Mouse (Mus musculus) neural tube, embryonic 15.5 days (tissue): Measurements from ENCODE around the gene Ankfy1. TPM values are rescaled to one million over a fixed set of nuclear protein-coding genes. Genes with fewer than 3 reads are reported as not detected.

Source experiments
- ATAC-seq: fragments of 200-750 bp; cut with Nextera tagmentation; 2 replicates; pipeline ENCODE4 v1.8.0; 2017; ENCODE audit warnings: mild to moderate bottlenecking, moderate TSS enrichment, moderate library complexity; ENCODE audit not compliant: low FRiP score
- H3K27ac ChIP-seq: fragments of 300-500 bp; sonication (generic); replicated peaks from 2 replicates; pipeline ENCODE4 v1.5.1; 2015; ENCODE audit warnings: mild to moderate bottlenecking, inconsistent platforms
- H3K27me3 ChIP-seq: fragments of 300-500 bp; sonication (generic); replicated peaks from 2 replicates; pipeline ENCODE4 v1.6.1; 2015; ENCODE audit warnings: inconsistent platforms
- H3K36me3 ChIP-seq: fragments of 300-500 bp; sonication (generic); 2 replicates; pipeline ENCODE4 v1.6.1; 2015; ENCODE audit warnings: inconsistent platforms
- H3K4me1 ChIP-seq: fragments of 300-500 bp; sonication (generic); 2 replicates; pipeline ENCODE4 v1.6.1; 2015; ENCODE audit warnings: inconsistent platforms
- H3K4me2 ChIP-seq: fragments of 300-500 bp; sonication (generic); 2 replicates; pipeline ENCODE4 v1.6.1; 2015; ENCODE audit warnings: inconsistent platforms, mild to moderate bottlenecking, moderate library complexity
- H3K4me3 ChIP-seq: fragments of 300-500 bp; sonication (generic); replicated peaks from 2 replicates; pipeline ENCODE4 v1.5.1; 2015; ENCODE audit warnings: mild to moderate bottlenecking, inconsistent platforms
- H3K9ac ChIP-seq: fragments of 300-500 bp; sonication (generic); replicated peaks from 2 replicates; pipeline ENCODE4 v1.6.1; 2015; ENCODE audit warnings: mild to moderate bottlenecking, inconsistent platforms
- H3K9me3 ChIP-seq: fragments of 300-500 bp; sonication (generic); replicated peaks from 2 replicates; pipeline ENCODE4 v1.6.1; 2016; ENCODE audit warnings: inconsistent platforms
- WGBS: fragments of 180-500 bp; shearing (Covaris S2); methylation state at CpG from one replicate; pipeline ENCODE4 v1.1.7; 2015; ENCODE audit warnings: mixed read lengths; 5-methylcytosine and 5-hydroxymethylcytosine counted together
- polyA plus RNA-seq: library from polyadenylated mRNA; unstranded; fragments of >200 nt; fragmentation: Nextera tagmentation; extraction: Ambion mirVana; gene quantifications from 2 replicates; pipeline ENCODE4 v1.2.1, GENCODE M21; 2015

Gene Ankfy1
- 19.0 and 19.7 TPM in 2 replicates for polyA plus RNA-seq

GRCm38 (mm10) chr11:72689551-72690510 is at the start of gene Ankfy1:
Gene Ankfy1, plus strand, starts transcription at chr11:72690006.
- ATAC-seq, result peak; percentile 98
- peak within 1 kb of the TSS; percentile 91 for H3K4me3 ChIP-seq
- H3K27ac ChIP-seq, result peak within 1 kb of the TSS; percentile 96
- peaks cover 32% of the 10 kb centered on the region for H3K4me1 ChIP-seq
- no peaks in the 10 kb centered on the region for H3K9me3 ChIP-seq
- peak within 1 kb of the TSS; percentile 84 for H3K9ac ChIP-seq
- H3K4me2 ChIP-seq, result peak within 1 kb of the TSS; percentile 70
- under 1% methylated on average over 56 of the region's 56 CpGs for WGBS
- peaks cover 3% of the 10 kb centered on the region; the same call in 1 of the 2 replicates for H3K36me3 ChIP-seq
- H3K27me3 ChIP-seq, result no peaks in the 10 kb centered on the region

GRCm38 (mm10) chr11:72642730-72643129 is 47.1 kb upstream of the Ankfy1 start:
- H3K27me3 ChIP-seq, result no peaks in the 10 kb centered on the region
- H3K4me3 ChIP-seq, result no peak overlapping the region
- no peak overlapping the region for H3K27ac ChIP-seq
- H3K4me2 ChIP-seq, result no peak overlapping the region
- no peaks in the 10 kb centered on the region for H3K4me1 ChIP-seq
- 28% methylated on average over 4 of the region's 4 CpGs for WGBS
- no peak overlapping the region for H3K9ac ChIP-seq
- ATAC-seq, result no peak
- H3K9me3 ChIP-seq, result no peaks in the 10 kb centered on the region
- no peaks in the 10 kb centered on the region for H3K36me3 ChIP-seq

- no peak overlapping the region for H3K4me3 ChIP-seq
- H3K4me2 ChIP-seq, result no peak overlapping the region
- no peak overlapping the region for H3K9ac ChIP-seq
- no peak for ATAC-seq
- H3K36me3 ChIP-seq, result no peaks in the 10 kb centered on the region
- H3K27ac ChIP-seq, result no peak overlapping the region
- no peaks in the 10 kb centered on the region for H3K9me3 ChIP-seq
- no peaks in the 10 kb centered on the region for H3K27me3 ChIP-seq
- H3K4me1 ChIP-seq, result no peaks in the 10 kb centered on the region
- WGBS, result 93% methylated on average over 5 of the region's 5 CpGs
Measured at GRCm38 (mm10) chr11:72645386-72645785, 44.4 kb upstream of the Ankfy1 start.

GRCm38 (mm10) chr11:72650347-72650746 is 39.5 kb upstream of the Ankfy1 start:
- H3K27me3 ChIP-seq, result no peaks in the 10 kb centered on the region
- ATAC-seq, result no peak
- H3K4me1 ChIP-seq, result no peaks in the 10 kb centered on the region
- H3K36me3 ChIP-seq, result no peaks in the 10 kb centered on the region
- WGBS, result 75% methylated on average over 2 of the region's 2 CpGs
- no peak overlapping the region for H3K4me2 ChIP-seq
- H3K4me3 ChIP-seq, result no peak overlapping the region
- H3K9me3 ChIP-seq, result no peaks in the 10 kb centered on the region
- no peak overlapping the region for H3K9ac ChIP-seq
- H3K27ac ChIP-seq, result no peak overlapping the region

GRCm38 (mm10) chr11:72659918-72660317 is 29.9 kb upstream of the Ankfy1 start:
- Histone ChIP-seq H3K4me3 (no peak overlapping the region), H3K9me3 (no peaks in the 10 kb centered on the region), H3K4me2 (no peak overlapping the region), H3K9ac (no peak overlapping the region), H3K4me1 (no peaks in the 10 kb centered on the region), H3K27me3 (no peaks in the 10 kb centered on the region), H3K27ac (no peak overlapping the region), H3K36me3 (no peaks in the 10 kb centered on the region)
- ATAC-seq, result no peak

- no peak for ATAC-seq
- Histone ChIP-seq H3K9ac (no peak overlapping the region), H3K4me3 (no peak overlapping the region), H3K4me2 (no peak overlapping the region), H3K27ac (no peak overlapping the region), H3K27me3 (no peaks in the 10 kb centered on the region), H3K4me1 (no peaks in the 10 kb centered on the region), H3K9me3 (no peaks in the 10 kb centered on the region), H3K36me3 (no peaks in the 10 kb centered on the region)
- 93% methylated on average over 1 of the region's 1 CpGs for WGBS
Measured at GRCm38 (mm10) chr11:72660359-72660758, 29.4 kb upstream of the Ankfy1 start.

- Histone ChIP-seq H3K36me3 (no peaks in the 10 kb centered on the region), H3K9me3 (no peaks in the 10 kb centered on the region), H3K9ac (no peak overlapping the region), H3K4me3 (no peak overlapping the region), H3K4me1 (no peaks in the 10 kb centered on the region), H3K4me2 (no peak overlapping the region), H3K27me3 (no peaks in the 10 kb centered on the region), H3K27ac (no peak overlapping the region)
- 98% methylated on average over 4 of the region's 4 CpGs for WGBS
- no peak for ATAC-seq
Measured at GRCm38 (mm10) chr11:72664641-72665040, 25.2 kb upstream of the Ankfy1 start.

- Histone ChIP-seq H3K4me3 (no peak overlapping the region), H3K27ac (no peak overlapping the region), H3K9me3 (no peaks in the 10 kb centered on the region), H3K9ac (no peak overlapping the region), H3K4me2 (no peak overlapping the region), H3K4me1 (no peaks in the 10 kb centered on the region), H3K27me3 (no peaks in the 10 kb centered on the region), H3K36me3 (no peaks in the 10 kb centered on the region)
- no peak for ATAC-seq
Measured at GRCm38 (mm10) chr11:72670634-72671033, 19.2 kb upstream of the Ankfy1 start.

- H3K4me3 ChIP-seq, result no peak overlapping the region
- H3K4me2 ChIP-seq, result no peak overlapping the region
- H3K9me3 ChIP-seq, result no peaks in the 10 kb centered on the region
- H3K9ac ChIP-seq, result no peak overlapping the region
- 85% methylated on average over 6 of the region's 6 CpGs for WGBS
- H3K27me3 ChIP-seq, result no peaks in the 10 kb centered on the region
- no peaks in the 10 kb centered on the region for H3K4me1 ChIP-seq
- H3K36me3 ChIP-seq, result no peaks in the 10 kb centered on the region
- ATAC-seq, result no peak
- H3K27ac ChIP-seq, result no peak overlapping the region
Measured at GRCm38 (mm10) chr11:72671294-72671988, 18.4 kb upstream of the Ankfy1 start.

GRCm38 (mm10) chr11:72672438-72672837 is 17.4 kb upstream of the Ankfy1 start:
- H3K9ac ChIP-seq, result no peak overlapping the region
- 89% methylated on average over 1 of the region's 1 CpGs for WGBS
- H3K36me3 ChIP-seq, result no peaks in the 10 kb centered on the region
- H3K4me1 ChIP-seq, result no peaks in the 10 kb centered on the region
- no peaks in the 10 kb centered on the region for H3K27me3 ChIP-seq
- no peak overlapping the region for H3K4me3 ChIP-seq
- H3K27ac ChIP-seq, result no peak overlapping the region
- H3K4me2 ChIP-seq, result no peak overlapping the region
- no peak for ATAC-seq
- H3K9me3 ChIP-seq, result no peaks in the 10 kb centered on the region

- Histone ChIP-seq H3K27me3 (no peaks in the 10 kb centered on the region), H3K9me3 (no peaks in the 10 kb centered on the region)
- WGBS, result 77% methylated on average over 2 of the region's 2 CpGs
Measured at GRCm38 (mm10) chr11:72675280-72675679, 14.5 kb upstream of the Ankfy1 start.

GRCm38 (mm10) chr11:72680726-72681125 is 9.1 kb upstream of the Ankfy1 start:
- no peak overlapping the region for H3K9ac ChIP-seq
- ATAC-seq, result no peak
- H3K9me3 ChIP-seq, result no peaks in the 10 kb centered on the region
- H3K4me2 ChIP-seq, result no peak overlapping the region
- no peak overlapping the region for H3K27ac ChIP-seq
- H3K4me1 ChIP-seq, result no peaks in the 10 kb centered on the region
- no peak overlapping the region for H3K4me3 ChIP-seq
- H3K36me3 ChIP-seq, result peaks cover 3% of the 10 kb centered on the region; the same call in 1 of the 2 replicates
- no peaks in the 10 kb centered on the region for H3K27me3 ChIP-seq

More at GRCm38 (mm10) chr11:72675280-72675679, 14.5 kb upstream of the Ankfy1 start:
- no peak overlapping the region for H3K9ac ChIP-seq
- no peak overlapping the region for H3K27ac ChIP-seq
- H3K36me3 ChIP-seq, result no peaks in the 10 kb centered on the region
- ATAC-seq, result no peak
- no peak overlapping the region for H3K4me2 ChIP-seq
- no peak overlapping the region for H3K4me3 ChIP-seq
- H3K4me1 ChIP-seq, result no peaks in the 10 kb centered on the region
